Mouse (Mus musculus): ENCODE measurements around the gene Celf3. TPM values are rescaled to one million over a fixed set of nuclear protein-coding genes. Genes with fewer than 3 reads are reported as not detected.

Gene Celf3
- polyA plus RNA-seq, 1 experiment from 2014 or later = 154 TPM

Other genes starting within 250 kb of the Celf3 start
- gene Gm4778, start 214.3 kb upstream of the Celf3 start, polyA plus RNA-seq (2014; fragmentation: Nextera tagmentation; extraction: Ambion mirVana) = not detected in 2 replicates
- gene Them4, start 168.2 kb upstream of the Celf3 start, polyA plus RNA-seq (2014; fragmentation: Nextera tagmentation; extraction: Ambion mirVana) = 14.8 TPM in 2 replicates
- gene Them5, start 136.2 kb upstream of the Celf3 start, polyA plus RNA-seq (2014; fragmentation: Nextera tagmentation; extraction: Ambion mirVana) = 0.19 TPM in 1 of 2 replicates, not detected in the other
- gene C2cd4d, start 115.9 kb upstream of the Celf3 start, polyA plus RNA-seq (2014; fragmentation: Nextera tagmentation; extraction: Ambion mirVana) = 1.4 and 1.6 TPM in 2 replicates
- 0.28 TPM in 1 of 2 replicates, not detected in the other for gene Rorc, start 105.5 kb upstream of the Celf3 start, polyA plus RNA-seq (2014; fragmentation: Nextera tagmentation; extraction: Ambion mirVana)
- gene Lingo4, start 79.8 kb upstream of the Celf3 start, polyA plus RNA-seq (2014; fragmentation: Nextera tagmentation; extraction: Ambion mirVana) = 0.33 and 0.46 TPM in 2 replicates
- gene Tdrkh, start 65.0 kb upstream of the Celf3 start, polyA plus RNA-seq (2014; fragmentation: Nextera tagmentation; extraction: Ambion mirVana) = 43.8 and 48.1 TPM in 2 replicates
- 64.7 and 68.3 TPM in 2 replicates for gene Mrpl9, start 35.0 kb upstream of the Celf3 start, polyA plus RNA-seq (2014; fragmentation: Nextera tagmentation; extraction: Ambion mirVana)
- gene Oaz3, start 34.4 kb upstream of the Celf3 start, polyA plus RNA-seq (2014; fragmentation: Nextera tagmentation; extraction: Ambion mirVana) = 0.23 and 0.41 TPM in 2 replicates
- 9.3 and 9.5 TPM in 2 replicates for gene Riiad1, start 2.0 kb downstream of the Celf3 start, polyA plus RNA-seq (2014; fragmentation: Nextera tagmentation; extraction: Ambion mirVana)
- 36.4 and 39.9 TPM in 2 replicates for gene Snx27, start 104.4 kb downstream of the Celf3 start, polyA plus RNA-seq (2014; fragmentation: Nextera tagmentation; extraction: Ambion mirVana)
- not detected in 2 replicates for gene Gm10972, start 164.8 kb downstream of the Celf3 start, polyA plus RNA-seq (2014; fragmentation: Nextera tagmentation; extraction: Ambion mirVana)
- 3.4 and 3.6 TPM in 2 replicates for gene Tuft1, start 180.6 kb downstream of the Celf3 start, polyA plus RNA-seq (2014; fragmentation: Nextera tagmentation; extraction: Ambion mirVana)
- gene Selenbp2, start 215.3 kb downstream of the Celf3 start, polyA plus RNA-seq (2014; fragmentation: Nextera tagmentation; extraction: Ambion mirVana) = not detected in 2 replicates